Mouse (Mus musculus): ENCODE measurements around the gene Cavin1. TPM values are rescaled to one million over a fixed set of nuclear protein-coding genes. Genes with fewer than 3 reads are reported as not detected.

Gene Cavin1
- polyA plus RNA-seq, 1 experiment from 2014 or later = 152 TPM

GRCm38 (mm10) chr11:100948317-100948716, 22.4 kb downstream of the Cavin1 start:
- Histone ChIP-seq H3K4me1 (0 out of 2 replicates have a peak, but pooled peaks cover 6% of the 10 kb centered on the region), H3K9me3 (no peaks in the 10 kb centered on the region), H3K27me3 (no peaks in the 10 kb centered on the region), H3K27ac (no peak overlapping the region), H3K4me2 (no peak overlapping the region), H3K4me3 (no peak overlapping the region), H3K9ac (no peak overlapping the region), H3K36me3 (no peaks in the 10 kb centered on the region)
- no peak for ATAC-seq (ENCODE audit: insufficient number of reproducible peaks, insufficient read depth, low FRiP score, low TSS enrichment, low read depth)
- 53% methylated on average over 4 of the region's 4 CpGs for WGBS

GRCm38 (mm10) chr11:100947548-100947947, 23.1 kb downstream of the Cavin1 start:
- Histone ChIP-seq H3K27ac (no peak overlapping the region), H3K4me1 (0 out of 2 replicates have a peak, but pooled peaks cover 6% of the 10 kb centered on the region), H3K36me3 (no peaks in the 10 kb centered on the region), H3K4me3 (no peak overlapping the region), H3K9ac (no peak overlapping the region), H3K27me3 (no peaks in the 10 kb centered on the region), H3K9me3 (no peaks in the 10 kb centered on the region), H3K4me2 (no peak overlapping the region)
- no peak for ATAC-seq (ENCODE audit: insufficient number of reproducible peaks, insufficient read depth, low FRiP score, low TSS enrichment, low read depth)

GRCm38 (mm10) chr11:100946862-100947261, 23.8 kb downstream of the Cavin1 start:
- 42% methylated on average over 4 of the region's 4 CpGs for WGBS
- Histone ChIP-seq H3K27me3 (no peaks in the 10 kb centered on the region), H3K36me3 (no peaks in the 10 kb centered on the region), H3K4me1 (0 out of 2 replicates have a peak, but pooled peaks cover 3% of the 10 kb centered on the region), H3K9me3 (no peaks in the 10 kb centered on the region), H3K27ac (no peak overlapping the region), H3K4me2 (no peak overlapping the region), H3K4me3 (no peak overlapping the region), H3K9ac (no peak overlapping the region)
- no peak for ATAC-seq (ENCODE audit: insufficient number of reproducible peaks, insufficient read depth, low FRiP score, low TSS enrichment, low read depth)

- no peak for ATAC-seq (ENCODE audit: insufficient number of reproducible peaks, insufficient read depth, low FRiP score, low TSS enrichment, low read depth)
- 73% methylated on average over 1 of the region's 1 CpGs for WGBS
- H3K9ac ChIP-seq = no peak overlapping the region
Observed at GRCm38 (mm10) chr11:100942388-100942787, 28.3 kb downstream of the Cavin1 start.

GRCm38 (mm10) chr11:100939512-100940151, 31.1 kb downstream of the Cavin1 start, which contains the start of gene Stat3:
Gene Stat3 (minus strand): TSS chr11:100939540.
- WGBS = under 1% methylated on average over 29 of the region's 29 CpGs
- Histone ChIP-seq H3K4me1 (peaks cover 37% of the 10 kb centered on the region), H3K4me3 (peak within 1 kb of the TSS; percentile 92), H3K27me3 (no peaks in the 10 kb centered on the region), H3K27ac (peak within 1 kb of the TSS; percentile 85), H3K9me3 (no peaks in the 10 kb centered on the region), H3K4me2 (peak within 1 kb of the TSS; percentile 77), H3K36me3 (no peaks in the 10 kb centered on the region), H3K9ac (peak within 1 kb of the TSS; percentile 90)
- peak; percentile 96 for ATAC-seq (ENCODE audit: insufficient number of reproducible peaks, insufficient read depth, low FRiP score, low TSS enrichment, low read depth)

More at GRCm38 (mm10) chr11:100942388-100942787, 28.3 kb downstream of the Cavin1 start:
- Histone ChIP-seq H3K4me3 (no peak overlapping the region), H3K4me2 (no peak overlapping the region), H3K36me3 (no peaks in the 10 kb centered on the region), H3K9me3 (no peaks in the 10 kb centered on the region), H3K27me3 (no peaks in the 10 kb centered on the region), H3K27ac (no peak overlapping the region), H3K4me1 (peaks cover 20% of the 10 kb centered on the region)

GRCm38 (mm10) chr11:100938711-100939511, 31.8 kb downstream of the Cavin1 start:
- H3K27ac ChIP-seq = peak overlapping the region; percentile 85
- no peaks in the 10 kb centered on the region for H3K9me3 ChIP-seq
- peaks cover 37% of the 10 kb centered on the region for H3K4me1 ChIP-seq
- H3K27me3 ChIP-seq = no peaks in the 10 kb centered on the region
- H3K9ac ChIP-seq = peak overlapping the region; percentile 90
- H3K36me3 ChIP-seq = no peaks in the 10 kb centered on the region
- peak; percentile 0 for ATAC-seq (ENCODE audit: insufficient number of reproducible peaks, insufficient read depth, low FRiP score, low TSS enrichment, low read depth)
- H3K4me3 ChIP-seq = peak overlapping the region; percentile 92
- under 1% methylated on average over 47 of the region's 48 CpGs for WGBS
- peak overlapping the region; percentile 77 for H3K4me2 ChIP-seq

- no peaks in the 10 kb centered on the region for H3K27me3 ChIP-seq
- H3K9ac ChIP-seq = 0 out of 2 replicates have a peak overlapping the region, but pooled peaks have one; percentile 21
- ATAC-seq (ENCODE audit: insufficient number of reproducible peaks, insufficient read depth, low FRiP score, low TSS enrichment, low read depth) = no peak
- no peaks in the 10 kb centered on the region for H3K36me3 ChIP-seq
- H3K4me3 ChIP-seq = peak overlapping the region; percentile 92
- H3K9me3 ChIP-seq = no peaks in the 10 kb centered on the region
- H3K27ac ChIP-seq = no peak overlapping the region
- peak overlapping the region; percentile 77 for H3K4me2 ChIP-seq
- peaks cover 37% of the 10 kb centered on the region for H3K4me1 ChIP-seq
- WGBS = 26% methylated on average over 5 of the region's 5 CpGs
Observed at GRCm38 (mm10) chr11:100938112-100938511, 32.6 kb downstream of the Cavin1 start.

GRCm38 (mm10) chr11:100937295-100937694, 33.4 kb downstream of the Cavin1 start:
- Histone ChIP-seq H3K27ac (no peak overlapping the region), H3K4me2 (peak overlapping the region; percentile 77), H3K4me3 (no peak overlapping the region), H3K9ac (no peak overlapping the region), H3K4me1 (peaks cover 37% of the 10 kb centered on the region), H3K27me3 (no peaks in the 10 kb centered on the region), H3K36me3 (0 out of 2 replicates have a peak, but pooled peaks cover 5% of the 10 kb centered on the region), H3K9me3 (no peaks in the 10 kb centered on the region)
- ATAC-seq (ENCODE audit: insufficient number of reproducible peaks, insufficient read depth, low FRiP score, low TSS enrichment, low read depth) = no peak
- WGBS = 58% methylated on average over 4 of the region's 4 CpGs

- H3K4me2 ChIP-seq = no peak overlapping the region
- H3K9me3 ChIP-seq = no peaks in the 10 kb centered on the region
- 82% methylated on average over 8 of the region's 8 CpGs for WGBS
- no peaks in the 10 kb centered on the region for H3K27me3 ChIP-seq
- no peak overlapping the region for H3K4me3 ChIP-seq
- H3K9ac ChIP-seq = no peak overlapping the region
- 0 out of 2 replicates have a peak, but pooled peaks cover 5% of the 10 kb centered on the region for H3K36me3 ChIP-seq
- no peak for ATAC-seq (ENCODE audit: insufficient number of reproducible peaks, insufficient read depth, low FRiP score, low TSS enrichment, low read depth)
- H3K27ac ChIP-seq = 0 out of 2 replicates have a peak overlapping the region, but pooled peaks have one; percentile 2
- H3K4me1 ChIP-seq = peaks cover 45% of the 10 kb centered on the region
Observed at GRCm38 (mm10) chr11:100935373-100936355, 35.0 kb downstream of the Cavin1 start.

- peaks cover 15% of the 10 kb centered on the region for H3K4me1 ChIP-seq
- ATAC-seq (ENCODE audit: insufficient number of reproducible peaks, insufficient read depth, low FRiP score, low TSS enrichment, low read depth) = no peak
- H3K27me3 ChIP-seq = no peaks in the 10 kb centered on the region
- H3K36me3 ChIP-seq = 0 out of 2 replicates have a peak, but pooled peaks cover 5% of the 10 kb centered on the region
- no peaks in the 10 kb centered on the region for H3K9me3 ChIP-seq
- peak overlapping the region; percentile 17 for H3K4me2 ChIP-seq
- 63% methylated on average over 12 of the region's 12 CpGs for WGBS
- peak overlapping the region; percentile 12 for H3K4me3 ChIP-seq
- no peak overlapping the region for H3K27ac ChIP-seq
- H3K9ac ChIP-seq = peak overlapping the region; percentile 33; the same call in 1 of the 2 replicates
Observed at GRCm38 (mm10) chr11:100931254-100931921, 39.3 kb downstream of the Cavin1 start.

Data from embryonic facial prominence, embryonic 13.5 days (tissue).